Comparison of ENCODE assay signal across 10 mouse cellular contexts in the genomic region with DNA sequence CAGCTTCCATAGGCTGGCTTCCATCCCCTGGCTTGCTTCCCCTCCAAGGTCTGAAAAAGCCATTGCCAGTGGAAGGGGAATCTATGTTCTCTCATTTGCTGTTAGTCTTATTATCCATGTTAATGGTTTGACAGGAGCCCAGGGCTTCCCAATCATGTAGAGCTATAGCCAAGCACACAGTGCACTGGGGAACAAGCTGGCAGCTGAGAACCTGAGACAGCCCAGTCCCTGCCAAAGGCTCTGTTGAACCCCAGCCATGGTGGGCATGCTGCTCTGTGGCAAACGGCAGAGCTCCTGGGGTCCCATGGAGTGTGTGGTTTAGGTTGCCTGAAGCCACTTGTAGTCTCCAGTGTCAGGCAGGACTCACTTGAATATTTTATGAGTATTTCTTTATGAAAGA. TPM values are rescaled to one million over a fixed set of nuclear protein-coding genes. Genes with fewer than 3 reads are reported as not detected.
A peak's percentile ranks its signal among the peaks of the same experiment; 100 is the strongest.
DNase-seq lines count a peak whose midpoint lies in the region; ATAC-seq lines count a peak whose summit lies in the region.
"Had no signal": no experiment of that assay in that cellular context is flagged by ENCODE, and none has a peak within 500 bp of the region (broad histone marks: within the 10 kb centered on the region; RNA-seq: fewer than 3 reads in every experiment).

No protein-coding gene starts in this region.

- no peaks in the 10 kb centered on the region for H3K9me3 ChIP-seq in forebrain, embryonic 15.5 days

- H3K27ac ChIP-seq in forebrain, embryonic 15.5 days (replicated peaks) = no peak overlapping the region
- H3K27ac ChIP-seq: macrophage had no signal

- peak; percentile 7 for DNase-seq in gastrocnemius, adult 18-20 months (ENCODE audit: low spot score)
- no peak for DNase-seq in gastrocnemius, postnatal 10 days
- peak; percentile 54 to 78 for DNase-seq in layer of hippocampus, postnatal 14 days (ENCODE audit: low spot score in 2 of 2)
- no peak for DNase-seq in layer of hippocampus, postnatal 36 days
- peak; percentile 39 for DNase-seq in brain, embryonic 18.5 days (ENCODE audit: low read depth, low spot score)
- no peak for DNase-seq in left cerebral cortex, postnatal 36 days (ENCODE audit: low spot score in 2 of 2)
- DNase-seq: thymus, postnatal 4 days had no signal

- intact Hi-C loops in left cerebral cortex, postnatal 36 days (cut with DNase I) = no loop called here

- H3K4me2 ChIP-seq in forebrain, embryonic 15.5 days (replicated peaks) = no peak overlapping the region

- no peaks in the 10 kb centered on the region for H3K36me3 ChIP-seq in forebrain, embryonic 15.5 days

- H3K9ac ChIP-seq in forebrain, embryonic 15.5 days (replicated peaks) = no peak overlapping the region

- WGBS in forebrain, embryonic 15.5 days = 70% methylated on average over 1 of the region's 1 CpGs

- no peaks in the 10 kb centered on the region for H3K27me3 ChIP-seq in forebrain, embryonic 15.5 days

- H3K4me3 ChIP-seq in forebrain, embryonic 15.5 days = no peak overlapping the region

- peak; percentile 79 for ATAC-seq in forebrain, embryonic 15.5 days (replicated peaks)
- ATAC-seq: intestine, postnatal 0 days had no signal

- H3K4me1 ChIP-seq in forebrain, embryonic 15.5 days = peaks cover 9% of the 10 kb centered on the region; the same call in 1 of the 2 replicates

RNA-seq across cellular contexts. Expression of a gene that starts 44.4 kb away (rescaled TPM):
- total RNA-seq in gastrocnemius, adult 18-20 months (2021) = under 1 TPM; 0.18 to 0.28 TPM
- total RNA-seq in gastrocnemius, postnatal 10 days (2021) = 1 to 10 TPM; 1.9 to 3.0 TPM
- 1 to 10 TPM; 3.7 to 4.7 TPM for total RNA-seq in layer of hippocampus, postnatal 14 days (2021)
- total RNA-seq in layer of hippocampus, postnatal 36 days (2021) = 1 to 10 TPM; 2.7 to 2.9 TPM
- polyA plus RNA-seq in forebrain, embryonic 15.5 days (2015; fragmentation: Nextera tagmentation; extraction: Ambion mirVana) = 18.6 and 22.5 TPM in 2 replicates
- total RNA-seq in left cerebral cortex, postnatal 36 days (2021) = 1 to 10 TPM; 4.6 to 7.0 TPM
- polyA plus RNA-seq: macrophage had no signal

Comparison
In these comparisons a context has a peak if more than half of its experiments do, and no peak if none do; other contexts are left out.
1. DNase-seq: peak in gastrocnemius, adult 18-20 months (single experiment), layer of hippocampus, postnatal 14 days (2 of 2) and brain, embryonic 18.5 days (single experiment); none in gastrocnemius, postnatal 10 days (single experiment), layer of hippocampus, postnatal 36 days (0 of 2) and left cerebral cortex, postnatal 36 days (0 of 2).